Mouse (Mus musculus): Measurements from ENCODE around the gene Zmynd15. TPM values are rescaled to one million over a fixed set of nuclear protein-coding genes. Genes with fewer than 3 reads are reported as not detected.

Gene Zmynd15
- polyA plus RNA-seq, 1 experiment, result 186 TPM

- Histone ChIP-seq H3K4me3 (ENCODE audit: control insufficient read depth, low read depth, low read length) (no peak overlapping the region), H3K27me3 (ENCODE audit: control insufficient read depth, insufficient read depth, low read length) (no peaks in the 10 kb centered on the region), H3K27ac (ENCODE audit: control insufficient read depth, insufficient read depth, low read depth, low read length) (no peak overlapping the region), H3K36me3 (ENCODE audit: control insufficient read depth, insufficient read depth, low read length) (no peaks in the 10 kb centered on the region), H3K4me1 (ENCODE audit: control insufficient read depth, insufficient read depth, low read length) (peaks cover 9% of the 10 kb centered on the region)
- no peak for TF ChIP-seq POLR2A (IDR thresholded peaks at IDR 0.05; ENCODE audit: control insufficient read depth, low read depth, low read length)
- TF ChIP-seq CTCF (IDR thresholded peaks at IDR 0.05; ENCODE audit: control insufficient read depth, insufficient read depth, insufficient replicate concordance, low read depth, low read length), result no peak
Observed at GRCm38 (mm10) chr11:70506962-70507515, 47.8 kb downstream of the Zmynd15 start.

GRCm38 (mm10) chr11:70509753-70510564 is 50.7 kb downstream of the Zmynd15 start:
- Histone ChIP-seq H3K4me1 (ENCODE audit: control insufficient read depth, insufficient read depth, low read length) (peaks cover 8% of the 10 kb centered on the region), H3K27me3 (ENCODE audit: control insufficient read depth, insufficient read depth, low read length) (no peaks in the 10 kb centered on the region), H3K27ac (ENCODE audit: control insufficient read depth, insufficient read depth, low read depth, low read length) (no peak overlapping the region), H3K36me3 (ENCODE audit: control insufficient read depth, insufficient read depth, low read length) (no peaks in the 10 kb centered on the region), H3K4me3 (ENCODE audit: control insufficient read depth, low read depth, low read length) (peak overlapping the region; percentile 24)
- no peak for TF ChIP-seq POLR2A (IDR thresholded peaks at IDR 0.05; ENCODE audit: control insufficient read depth, low read depth, low read length)
- peak; percentile 36; the same call in 1 of the 2 replicates for TF ChIP-seq CTCF (IDR thresholded peaks at IDR 0.05; ENCODE audit: control insufficient read depth, insufficient read depth, insufficient replicate concordance, low read depth, low read length)

- Histone ChIP-seq H3K4me1 (ENCODE audit: control insufficient read depth, insufficient read depth, low read length) (peaks cover 6% of the 10 kb centered on the region), H3K36me3 (ENCODE audit: control insufficient read depth, insufficient read depth, low read length) (no peaks in the 10 kb centered on the region), H3K27me3 (ENCODE audit: control insufficient read depth, insufficient read depth, low read length) (no peaks in the 10 kb centered on the region), H3K4me3 (ENCODE audit: control insufficient read depth, low read depth, low read length) (no peak overlapping the region), H3K27ac (ENCODE audit: control insufficient read depth, insufficient read depth, low read depth, low read length) (no peak overlapping the region)
- TF ChIP-seq POLR2A (IDR thresholded peaks at IDR 0.05; ENCODE audit: control insufficient read depth, low read depth, low read length), result no peak
- no peak for TF ChIP-seq CTCF (IDR thresholded peaks at IDR 0.05; ENCODE audit: control insufficient read depth, insufficient read depth, insufficient replicate concordance, low read depth, low read length)
Observed at GRCm38 (mm10) chr11:70511242-70511641, 52.0 kb downstream of the Zmynd15 start.

GRCm38 (mm10) chr11:70511825-70512224 is 52.6 kb downstream of the Zmynd15 start:
- TF ChIP-seq POLR2A (IDR thresholded peaks at IDR 0.05; ENCODE audit: control insufficient read depth, low read depth, low read length) (no peak), CTCF (IDR thresholded peaks at IDR 0.05; ENCODE audit: control insufficient read depth, insufficient read depth, insufficient replicate concordance, low read depth, low read length) (no peak)
- Histone ChIP-seq H3K4me3 (ENCODE audit: control insufficient read depth, low read depth, low read length) (no peak overlapping the region), H3K27me3 (ENCODE audit: control insufficient read depth, insufficient read depth, low read length) (no peaks in the 10 kb centered on the region), H3K4me1 (ENCODE audit: control insufficient read depth, insufficient read depth, low read length) (peaks cover 6% of the 10 kb centered on the region), H3K36me3 (ENCODE audit: control insufficient read depth, insufficient read depth, low read length) (no peaks in the 10 kb centered on the region), H3K27ac (ENCODE audit: control insufficient read depth, insufficient read depth, low read depth, low read length) (no peak overlapping the region)

GRCm38 (mm10) chr11:70512709-70513342 is 53.6 kb downstream of the Zmynd15 start:
- H3K4me1 ChIP-seq (ENCODE audit: control insufficient read depth, insufficient read depth, low read length), result peaks cover 6% of the 10 kb centered on the region
- TF ChIP-seq CTCF (IDR thresholded peaks at IDR 0.05; ENCODE audit: control insufficient read depth, insufficient read depth, insufficient replicate concordance, low read depth, low read length) (no peak), POLR2A (IDR thresholded peaks at IDR 0.05; ENCODE audit: control insufficient read depth, low read depth, low read length) (no peak)
- no peak overlapping the region for H3K27ac ChIP-seq (ENCODE audit: control insufficient read depth, insufficient read depth, low read depth, low read length)
- H3K27me3 ChIP-seq (ENCODE audit: control insufficient read depth, insufficient read depth, low read length), result no peaks in the 10 kb centered on the region
- H3K36me3 ChIP-seq (ENCODE audit: control insufficient read depth, insufficient read depth, low read length), result no peaks in the 10 kb centered on the region
- no peak overlapping the region for H3K4me3 ChIP-seq (ENCODE audit: control insufficient read depth, low read depth, low read length)

GRCm38 (mm10) chr11:70513520-70513919 is 54.3 kb downstream of the Zmynd15 start:
- Histone ChIP-seq H3K27ac (ENCODE audit: control insufficient read depth, insufficient read depth, low read depth, low read length) (no peak overlapping the region), H3K4me1 (ENCODE audit: control insufficient read depth, insufficient read depth, low read length) (peaks cover 6% of the 10 kb centered on the region), H3K4me3 (ENCODE audit: control insufficient read depth, low read depth, low read length) (no peak overlapping the region), H3K36me3 (ENCODE audit: control insufficient read depth, insufficient read depth, low read length) (no peaks in the 10 kb centered on the region), H3K27me3 (ENCODE audit: control insufficient read depth, insufficient read depth, low read length) (no peaks in the 10 kb centered on the region)
- TF ChIP-seq CTCF (IDR thresholded peaks at IDR 0.05; ENCODE audit: control insufficient read depth, insufficient read depth, insufficient replicate concordance, low read depth, low read length), result no peak
- no peak for TF ChIP-seq POLR2A (IDR thresholded peaks at IDR 0.05; ENCODE audit: control insufficient read depth, low read depth, low read length)

- H3K27ac ChIP-seq (ENCODE audit: control insufficient read depth, insufficient read depth, low read depth, low read length), result no peak within 1 kb of the TSS
- TF ChIP-seq CTCF (IDR thresholded peaks at IDR 0.05; ENCODE audit: control insufficient read depth, insufficient read depth, insufficient replicate concordance, low read depth, low read length), result no peak
- no peak for TF ChIP-seq POLR2A (IDR thresholded peaks at IDR 0.05; ENCODE audit: control insufficient read depth, low read depth, low read length)
- no peaks in the 10 kb centered on the region for H3K36me3 ChIP-seq (ENCODE audit: control insufficient read depth, insufficient read depth, low read length)
- H3K4me1 ChIP-seq (ENCODE audit: control insufficient read depth, insufficient read depth, low read length), result peaks cover 7% of the 10 kb centered on the region
- H3K27me3 ChIP-seq (ENCODE audit: control insufficient read depth, insufficient read depth, low read length), result no peaks in the 10 kb centered on the region
- H3K4me3 ChIP-seq (ENCODE audit: control insufficient read depth, low read depth, low read length), result no peak within 1 kb of the TSS
Observed at GRCm38 (mm10) chr11:70514288-70514687, 55.1 kb downstream of the Zmynd15 start, which contains the start of gene Vmo1. Gene Vmo1 (minus strand): TSS chr11:70514616.

Other genes with a start within 250 kb of the Zmynd15 start
- gene Slc16a11, start 246.7 kb upstream of the Zmynd15 start, polyA plus RNA-seq (2012; rRNA removed), result 2.3 and 3.0 TPM in 2 replicates
- 2.2 and 3.3 TPM in 2 replicates for gene Slc16a13, start 238.4 kb upstream of the Zmynd15 start, polyA plus RNA-seq (2012; rRNA removed)
- gene Bcl6b, start 229.6 kb upstream of the Zmynd15 start, polyA plus RNA-seq (2012; rRNA removed), result 1.9 and 2.3 TPM in 2 replicates
- 26.6 and 27.7 TPM in 2 replicates for gene 0610010K14Rik, start 221.5 kb upstream of the Zmynd15 start, polyA plus RNA-seq (2012; rRNA removed)
- gene Gm21988, start 219.6 kb upstream of the Zmynd15 start, polyA plus RNA-seq (2012; rRNA removed), result 3.4 and 3.7 TPM in 2 replicates
- 112 and 119 TPM in 2 replicates for gene Rnasek, start 219.6 kb upstream of the Zmynd15 start, polyA plus RNA-seq (2012; rRNA removed)
- gene Alox12, start 204.1 kb upstream of the Zmynd15 start, polyA plus RNA-seq (2012; rRNA removed), result 4.2 and 4.8 TPM in 2 replicates
- 0.12 TPM in 1 of 2 replicates, not detected in the other for gene Alox12e, start 136.8 kb upstream of the Zmynd15 start, polyA plus RNA-seq (2012; rRNA removed)
- gene Alox15, start 107.4 kb upstream of the Zmynd15 start, polyA plus RNA-seq (2012; rRNA removed), result 0.52 and 1.3 TPM in 2 replicates
- 36.7 and 38.4 TPM in 2 replicates for gene Pelp1, start 49.4 kb upstream of the Zmynd15 start, polyA plus RNA-seq (2012; rRNA removed)
- 8.9 and 10.6 TPM in 2 replicates for gene Arrb2, start 26.8 kb upstream of the Zmynd15 start, polyA plus RNA-seq (2012; rRNA removed)
- gene Med11, start 7.5 kb upstream of the Zmynd15 start, polyA plus RNA-seq (2012; rRNA removed), result 8.3 and 10.2 TPM in 2 replicates
- gene Cxcl16, start 551 bp downstream of the Zmynd15 start, polyA plus RNA-seq (2012; rRNA removed), result 3.2 and 3.9 TPM in 2 replicates
- 1.2 TPM in 2 replicates for gene Tm4sf5, start 45.8 kb downstream of the Zmynd15 start, polyA plus RNA-seq (2012; rRNA removed)
- 0.30 and 0.36 TPM in 2 replicates for gene Vmo1, start 55.2 kb downstream of the Zmynd15 start, polyA plus RNA-seq (2012; rRNA removed)
- not detected in 2 replicates for gene Gltpd2, start 59.8 kb downstream of the Zmynd15 start, polyA plus RNA-seq (2012; rRNA removed)
- 385 and 389 TPM in 2 replicates for gene Psmb6, start 65.9 kb downstream of the Zmynd15 start, polyA plus RNA-seq (2012; rRNA removed)
- gene Gm40193, start 73.5 kb downstream of the Zmynd15 start, polyA plus RNA-seq (2012; rRNA removed), result not detected in 2 replicates
- 1.2 and 2.0 TPM in 2 replicates for gene Pld2, start 80.6 kb downstream of the Zmynd15 start, polyA plus RNA-seq (2012; rRNA removed)
- gene Mink1, start 103.4 kb downstream of the Zmynd15 start, polyA plus RNA-seq (2012; rRNA removed), result 18.4 and 23.0 TPM in 2 replicates
- 770 and 775 TPM in 2 replicates for gene 4930544D05Rik, start 156.4 kb downstream of the Zmynd15 start, polyA plus RNA-seq (2012; rRNA removed)
- 241 and 243 TPM in 2 replicates for gene Chrne, start 159.8 kb downstream of the Zmynd15 start, polyA plus RNA-seq (2012; rRNA removed)
- 0.13 and 0.19 TPM in 2 replicates for gene Gp1ba, start 179.7 kb downstream of the Zmynd15 start, polyA plus RNA-seq (2012; rRNA removed)
- 77.6 and 77.8 TPM in 2 replicates for gene Rnf167, start 187.8 kb downstream of the Zmynd15 start, polyA plus RNA-seq (2012; rRNA removed)
- gene Slc25a11, start 188.0 kb downstream of the Zmynd15 start, polyA plus RNA-seq (2012; rRNA removed), result 27.2 and 29.4 TPM in 2 replicates
- 113 and 158 TPM in 2 replicates for gene Pfn1, start 195.2 kb downstream of the Zmynd15 start, polyA plus RNA-seq (2012; rRNA removed)
- gene Eno3, start 197.8 kb downstream of the Zmynd15 start, polyA plus RNA-seq (2012; rRNA removed), result 85.9 and 101 TPM in 2 replicates
- gene Spag7, start 210.0 kb downstream of the Zmynd15 start, polyA plus RNA-seq (2012; rRNA removed), result 44.5 and 47.9 TPM in 2 replicates
- 10.3 and 10.6 TPM in 2 replicates for gene Camta2, start 228.7 kb downstream of the Zmynd15 start, polyA plus RNA-seq (2012; rRNA removed)
- gene Inca1, start 240.7 kb downstream of the Zmynd15 start, polyA plus RNA-seq (2012; rRNA removed), result 19.6 and 21.0 TPM in 2 replicates
- gene Kif1c, start 241.1 kb downstream of the Zmynd15 start, polyA plus RNA-seq (2012; rRNA removed), result 5.7 and 6.6 TPM in 2 replicates